Mouse (Mus musculus): ENCODE measurements at regions not wholly inside any gene's neighbourhood (a gene's known extent, or its start where the extent isn't known, plus 50 kb on each side); places are given as distances from the start of the nearest gene placed in this dataset.

- intact Hi-C loops (cut with DNase I), result no loop called here
Measured at GRCm38 (mm10) chr11:9739098-9739497, 547.4 kb downstream of the Abca13 start.

GRCm38 (mm10) chr11:9780240-9780901 lies 588.6 kb downstream of the Abca13 start:
- intact Hi-C loops (cut with DNase I), result no loop called here
- DNase-seq (ENCODE audit: low spot score in 2 of 2), result no peak

More at GRCm38 (mm10) chr11:9739098-9739497, 547.4 kb downstream of the Abca13 start:
- DNase-seq (ENCODE audit: low spot score in 2 of 2), result peak; percentile 11 to 15

GRCm38 (mm10) chr11:9793175-9793828 lies 601.6 kb downstream of the Abca13 start:
- intact Hi-C loops (cut with DNase I), result loop anchor here (10.0 kb wide), 1 partner anchor 309 kb away; no protein-coding TSS in a partner anchor
- no peak for DNase-seq (ENCODE audit: low spot score in 2 of 2)

GRCm38 (mm10) chr11:9839636-9840035 lies 647.9 kb downstream of the Abca13 start:
- no peak for DNase-seq (ENCODE audit: low spot score in 2 of 2)
- intact Hi-C loops (cut with DNase I), result no loop called here

- intact Hi-C loops (cut with DNase I), result no loop called here
Measured at GRCm38 (mm10) chr11:9868454-9869130, 676.9 kb downstream of the Abca13 start.

More at GRCm38 (mm10) chr11:9868454-9869130, 676.9 kb downstream of the Abca13 start:
- no peak for DNase-seq (ENCODE audit: low spot score in 2 of 2)

All from left cerebral cortex, postnatal 36 days (tissue).